Mouse (Mus musculus): ENCODE measurements around the gene Bace2.

Bace2 gene

DNA sequence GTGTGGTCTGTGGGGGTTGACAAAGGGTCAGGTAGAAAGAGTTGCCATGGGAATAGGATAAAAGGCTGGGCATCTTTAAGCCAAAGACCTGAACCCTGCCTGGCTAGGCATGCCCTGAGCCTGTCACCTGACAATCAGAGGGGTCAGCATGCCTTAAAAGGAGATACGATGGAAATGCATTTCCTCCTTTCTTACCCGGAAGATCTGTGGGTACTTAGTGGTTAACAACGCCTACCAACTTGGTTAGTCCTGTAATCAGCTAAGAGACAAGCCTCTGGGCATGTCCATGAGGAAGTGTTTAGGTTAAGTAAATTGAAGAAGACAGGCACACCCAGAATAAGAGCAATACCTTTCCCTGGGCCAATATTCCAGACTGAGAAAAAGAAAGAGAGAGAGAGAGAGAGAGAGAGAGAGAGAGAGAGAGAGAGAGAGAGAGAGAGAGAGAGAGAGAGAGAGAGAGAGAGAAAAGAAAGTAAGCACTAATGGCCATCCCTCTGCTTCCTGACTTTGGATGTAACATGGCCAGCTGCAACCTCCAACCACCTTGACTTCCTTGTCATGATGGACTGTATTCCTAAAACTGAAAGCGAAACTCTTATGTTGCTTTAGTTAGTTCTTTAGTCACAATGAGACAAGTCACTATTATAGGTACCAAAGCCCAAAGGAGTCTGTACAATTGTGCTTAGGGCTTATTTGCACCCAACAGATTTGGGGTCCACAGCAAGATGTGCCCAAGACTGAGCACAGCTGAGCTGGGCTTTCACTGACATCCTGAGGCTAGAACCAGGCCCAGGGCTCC lies 111.7 kb downstream of the Bace2 start:
- no peak for DNase-seq (ENCODE audit: low read depth, low spot score)

GRCm38 (mm10) chr16:97474671-97475070 lies 118.1 kb downstream of the Bace2 start:
- DNase-seq (ENCODE audit: low read depth, low spot score) = no peak

GRCm38 (mm10) chr16:97475581-97475980 lies 119.0 kb downstream of the Bace2 start:
- no peak for DNase-seq (ENCODE audit: low read depth, low spot score)

DNA sequence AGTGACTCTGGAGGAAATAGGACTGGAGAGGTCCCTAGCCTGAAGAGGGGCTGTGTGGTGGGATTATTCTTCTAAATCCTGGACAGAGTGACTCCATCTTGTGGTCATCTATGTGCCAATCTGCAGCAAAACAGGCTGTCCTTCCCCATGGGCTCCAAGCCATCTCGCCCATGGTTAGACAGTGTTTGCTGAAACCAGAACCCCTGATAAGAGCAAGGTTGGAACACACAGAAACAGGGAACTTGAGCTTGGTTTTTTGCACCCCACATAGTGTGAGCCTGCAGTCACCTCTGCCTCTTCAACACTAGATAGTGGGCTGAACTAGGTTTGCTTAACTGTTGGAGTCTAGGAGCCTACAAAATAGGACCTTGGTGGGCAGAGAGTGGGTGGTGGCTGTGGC lies 120.0 kb downstream of the Bace2 start:
- no peak for DNase-seq (ENCODE audit: low read depth, low spot score)

GRCm38 (mm10) chr16:97478655-97479054 lies 122.1 kb downstream of the Bace2 start:
- DNase-seq (ENCODE audit: low read depth, low spot score) = no peak

DNA sequence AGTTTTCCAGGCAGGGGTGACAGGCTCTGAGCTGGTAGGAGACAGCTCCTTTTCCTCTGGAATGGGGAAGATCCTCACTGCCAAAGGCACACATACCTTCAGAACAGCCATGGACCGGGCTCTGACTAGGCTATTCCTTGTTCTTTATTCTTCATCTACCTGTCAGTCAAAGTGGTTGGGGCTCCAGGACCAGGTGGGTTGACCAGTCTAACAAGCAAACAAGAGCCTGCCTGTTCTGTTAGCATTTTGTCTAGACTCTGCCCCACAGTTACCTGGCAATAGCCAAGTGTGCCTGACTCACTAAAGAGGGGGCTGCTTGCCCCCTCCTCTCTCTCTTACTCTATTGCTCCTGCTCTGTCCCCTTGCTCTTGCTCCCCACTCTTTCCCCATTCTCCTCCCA lies 135.8 kb downstream of the Bace2 start:
- DNase-seq (ENCODE audit: low read depth, low spot score) = no peak
